Mouse (Mus musculus) testis, adult 2 months (tissue): ENCODE results near the gene Hist1h2bh. TPM values are rescaled to one million over a fixed set of nuclear protein-coding genes. Genes with fewer than 3 reads are reported as not detected.

ENCODE experiments used
- H3K27ac ChIP-seq: fragments of 200-500 bp; 2 replicates; pipeline ENCODE4 v1.5.1; 2012; ENCODE audit warnings: low read depth, low read length; ENCODE audit not compliant: control insufficient read depth, insufficient read depth
- H3K27me3 ChIP-seq: fragments of 200-500 bp; 2 replicates; pipeline ENCODE4 v1.6.1; 2012; ENCODE audit warnings: mild to moderate bottlenecking, low read length, moderate library complexity; ENCODE audit not compliant: control insufficient read depth, insufficient read depth
- H3K36me3 ChIP-seq: fragments of 200-500 bp; 2 replicates; pipeline ENCODE4 v1.6.1; 2012; ENCODE audit warnings: mild to moderate bottlenecking, low read length; ENCODE audit not compliant: control insufficient read depth, insufficient read depth
- H3K4me1 ChIP-seq: fragments of 200-500 bp; 2 replicates; pipeline ENCODE4 v1.6.1; 2012; ENCODE audit warnings: low read length; ENCODE audit not compliant: control insufficient read depth, insufficient read depth
- H3K4me3 ChIP-seq: fragments of 200-500 bp; 2 replicates; pipeline ENCODE4 v1.5.1; 2012; ENCODE audit warnings: low read depth, mild to moderate bottlenecking, low read length, moderate library complexity, mixed read lengths; ENCODE audit not compliant: control insufficient read depth
- CTCF ChIP-seq: fragments of 200-500 bp; IDR thresholded peaks from 2 replicates; pipeline ENCODE4 v1.5.1; 2012; ENCODE audit warnings: low read depth, mild to moderate bottlenecking, inconsistent platforms, low read length, moderate library complexity; ENCODE audit not compliant: control insufficient read depth, insufficient read depth, insufficient replicate concordance
- POLR2A ChIP-seq: fragments of 200-500 bp; IDR thresholded peaks from 2 replicates; pipeline ENCODE4 v1.6.1; 2012; ENCODE audit warnings: low read depth, mild to moderate bottlenecking, inconsistent platforms, low read length, moderate library complexity; ENCODE audit not compliant: control insufficient read depth
- polyA plus RNA-seq: library from polyadenylated mRNA; depleted of rRNA; stranded (reverse); fragments of >200 nt; gene quantifications from 2 replicates; pipeline ENCODE4 v1.2.3, GENCODE M21; 2012

The Hist1h2bh gene
- polyA plus RNA-seq, 1 experiment = 0.07 TPM

- H3K36me3 ChIP-seq = no peaks in the 10 kb centered on the region
- TF ChIP-seq POLR2A (no peak), CTCF (no peak)
- H3K4me3 ChIP-seq = no peak overlapping the region
- no peak overlapping the region for H3K27ac ChIP-seq
- peaks cover 3% of the 10 kb centered on the region for H3K4me1 ChIP-seq
- no peaks in the 10 kb centered on the region for H3K27me3 ChIP-seq
Observed at GRCm38 (mm10) chr13:23505662-23506345, 37.4 kb downstream of the Hist1h2bh start.

DNA sequence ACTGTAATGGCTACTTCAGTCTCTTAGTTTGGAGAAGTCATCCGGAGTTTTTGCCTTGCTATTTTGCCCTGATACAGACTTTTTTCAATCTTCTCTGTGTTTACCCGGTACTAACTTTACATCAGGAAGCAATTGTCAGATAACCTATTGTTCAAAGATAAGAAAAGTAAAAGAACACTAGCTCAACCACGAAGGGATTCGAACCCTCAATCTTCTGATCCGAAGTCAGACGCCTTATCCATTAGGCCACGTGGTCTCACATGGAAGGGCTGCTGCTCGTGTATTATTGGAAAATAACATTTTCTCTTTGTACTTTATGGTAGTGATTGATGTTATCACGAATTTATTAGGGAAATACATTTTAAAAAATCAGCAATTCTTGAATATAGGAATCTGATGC, 39.4 kb downstream of the Hist1h2bh start:
- H3K4me1 ChIP-seq = peaks cover 3% of the 10 kb centered on the region
- H3K27me3 ChIP-seq = no peaks in the 10 kb centered on the region
- no peak overlapping the region for H3K27ac ChIP-seq
- no peak overlapping the region for H3K4me3 ChIP-seq
- TF ChIP-seq POLR2A (no peak), CTCF (no peak)
- no peaks in the 10 kb centered on the region for H3K36me3 ChIP-seq

GRCm38 (mm10) chr13:23502916-23503315, 40.3 kb downstream of the Hist1h2bh start:
- peaks cover 3% of the 10 kb centered on the region for H3K4me1 ChIP-seq
- H3K4me3 ChIP-seq = no peak overlapping the region
- H3K27me3 ChIP-seq = no peaks in the 10 kb centered on the region
- no peaks in the 10 kb centered on the region for H3K36me3 ChIP-seq
- H3K27ac ChIP-seq = no peak overlapping the region
- TF ChIP-seq POLR2A (no peak), CTCF (no peak)

DNA sequence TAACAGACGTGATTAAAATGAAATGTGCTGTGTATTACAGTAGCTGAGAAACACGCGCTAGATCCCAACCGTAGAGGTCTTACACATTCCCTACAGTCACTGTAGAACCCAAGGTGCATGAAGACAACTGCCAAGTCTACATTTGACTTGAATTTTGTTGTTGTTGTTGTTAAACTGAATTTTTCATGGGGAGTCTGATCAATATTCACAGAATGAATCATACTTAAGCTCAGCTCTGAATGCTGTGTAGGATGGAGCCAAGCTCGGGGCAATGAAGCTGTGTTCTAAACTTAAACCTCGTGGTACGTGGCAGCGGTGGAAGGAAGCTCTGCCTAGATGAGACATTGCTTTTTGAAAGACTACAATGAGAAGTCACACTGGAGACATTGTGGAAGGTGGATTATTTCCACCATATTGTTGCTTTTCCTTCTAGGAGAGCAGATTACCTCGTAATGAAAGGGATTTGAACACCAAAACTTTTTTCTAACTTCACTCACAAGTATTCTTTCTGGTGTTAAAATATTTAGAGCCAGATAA, 41.1 kb downstream of the Hist1h2bh start:
- Histone ChIP-seq H3K36me3 (no peaks in the 10 kb centered on the region), H3K27me3 (no peaks in the 10 kb centered on the region), H3K4me3 (no peak overlapping the region), H3K27ac (no peak overlapping the region), H3K4me1 (peaks cover 3% of the 10 kb centered on the region)
- no peak for TF ChIP-seq CTCF
- no peak for TF ChIP-seq POLR2A

DNA sequence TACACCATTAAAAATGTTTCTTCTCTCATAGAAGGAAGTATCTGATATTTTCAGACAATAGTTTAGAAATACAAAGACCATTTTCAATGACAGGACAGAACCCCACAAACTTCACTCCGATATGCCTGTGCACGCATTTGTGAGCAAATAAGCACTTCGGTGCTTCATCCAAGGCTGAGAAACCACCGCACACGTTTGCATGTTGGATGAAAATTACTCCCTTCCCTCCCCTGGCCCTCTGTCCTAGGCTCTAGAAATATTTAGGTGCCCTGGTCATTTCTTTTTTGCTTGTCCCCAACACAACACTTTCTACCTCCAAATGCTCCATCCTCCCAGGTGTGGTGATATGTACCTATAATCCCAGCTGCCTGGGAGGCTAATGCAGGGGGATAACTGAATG, 41.7 kb downstream of the Hist1h2bh start:
- Histone ChIP-seq H3K27me3 (no peaks in the 10 kb centered on the region), H3K27ac (no peak overlapping the region), H3K4me3 (no peak overlapping the region), H3K36me3 (no peaks in the 10 kb centered on the region), H3K4me1 (peaks cover 3% of the 10 kb centered on the region)
- TF ChIP-seq POLR2A (no peak), CTCF (no peak)

DNA sequence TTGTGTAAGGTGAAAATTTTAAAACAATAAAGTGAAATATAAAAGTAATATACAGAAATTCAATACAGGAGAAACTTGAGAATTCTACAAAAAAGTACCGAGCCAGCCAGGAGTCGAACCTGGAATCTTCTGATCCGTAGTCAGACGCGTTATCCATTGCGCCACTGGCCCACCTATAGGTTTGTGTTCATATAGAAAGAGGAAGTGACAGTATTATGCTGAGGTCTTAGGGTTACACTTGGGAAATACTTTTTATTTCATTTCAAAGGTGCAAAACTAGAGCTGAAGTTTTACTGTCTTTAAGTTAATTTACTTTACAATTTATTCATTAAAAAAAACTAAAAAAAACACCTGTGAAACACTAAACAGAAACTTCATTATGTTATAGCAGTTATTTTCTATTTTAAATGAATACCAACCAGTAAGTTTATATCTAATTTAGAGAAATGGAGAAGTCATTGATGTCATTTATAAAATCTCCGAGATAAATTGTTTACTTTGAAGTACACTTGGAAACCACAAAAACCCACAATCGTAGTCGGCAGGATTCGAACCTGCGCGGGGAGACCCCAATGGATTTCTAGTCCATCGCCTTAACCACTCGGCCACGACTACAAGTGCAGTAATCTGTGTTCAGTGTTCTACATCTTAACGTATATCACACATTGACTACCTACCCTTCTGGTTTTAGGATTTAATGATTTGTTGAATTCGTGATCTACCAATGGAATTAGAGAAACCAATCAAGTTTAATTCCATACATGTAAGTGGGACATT, 42.6 kb downstream of the Hist1h2bh start:
- TF ChIP-seq CTCF (no peak), POLR2A (no peak)
- H3K4me3 ChIP-seq = no peak overlapping the region
- H3K4me1 ChIP-seq = no peaks in the 10 kb centered on the region

DNA sequence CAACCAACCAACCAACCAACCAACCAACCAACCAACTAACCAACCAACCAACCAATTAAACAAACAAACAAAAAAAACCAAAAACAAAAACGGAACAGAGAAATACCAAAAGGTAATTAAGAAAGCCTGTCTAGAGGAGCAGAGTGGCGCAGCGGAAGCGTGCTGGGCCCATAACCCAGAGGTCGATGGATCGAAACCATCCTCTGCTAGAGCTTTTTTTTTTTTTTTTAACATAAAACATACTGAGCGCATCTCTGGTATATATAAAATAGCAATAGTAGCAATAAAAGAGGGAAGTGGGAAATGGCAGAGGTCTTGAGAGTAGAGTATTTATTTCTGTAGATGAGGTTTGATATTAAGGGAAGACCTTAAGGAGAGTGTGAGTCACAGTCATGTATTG, 43.2 kb downstream of the Hist1h2bh start:
- Histone ChIP-seq H3K4me1 (no peaks in the 10 kb centered on the region), H3K27ac (no peak overlapping the region), H3K4me3 (no peak overlapping the region), H3K36me3 (no peaks in the 10 kb centered on the region), H3K27me3 (no peaks in the 10 kb centered on the region)
- no peak for TF ChIP-seq CTCF
- TF ChIP-seq POLR2A = no peak

More for the DNA sequence above, 42.6 kb downstream of the Hist1h2bh start:
- no peaks in the 10 kb centered on the region for H3K27me3 ChIP-seq
- no peaks in the 10 kb centered on the region for H3K36me3 ChIP-seq
- H3K27ac ChIP-seq = no peak overlapping the region
